Mouse (Mus musculus): ENCODE data around the gene Capza1. TPM values are rescaled to one million over a fixed set of nuclear protein-coding genes. Genes with fewer than 3 reads are reported as not detected.
"Not testable (repeated sequence)": the region's sequence is repeated elsewhere in the genome, so short reads cannot be mapped to it uniquely, and the experiment has no call there.

The Capza1 gene
- polyA plus RNA-seq, 1 experiment from 2014 or later: 154 TPM

DNA sequence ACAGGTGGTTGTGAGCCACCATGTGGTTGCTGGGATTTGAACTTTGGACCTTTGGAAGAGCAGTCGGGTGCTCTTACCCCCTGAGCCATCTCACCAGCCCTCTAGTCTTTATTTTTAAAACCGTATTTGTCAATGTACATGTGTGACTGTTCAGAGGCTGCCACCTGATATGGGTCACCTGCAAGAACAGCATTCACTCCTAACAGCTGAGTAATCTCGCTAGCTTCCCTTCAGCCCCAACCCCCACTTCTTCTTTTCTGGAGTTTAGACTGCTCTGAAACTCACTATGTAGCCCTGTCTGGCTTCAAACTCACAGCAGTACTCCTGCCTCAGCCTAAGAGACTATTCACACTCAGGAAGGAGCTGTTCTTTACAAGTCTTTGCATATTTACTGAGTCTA is 41.9 kb downstream of the Capza1 start:
- Histone ChIP-seq H3K27me3 (ENCODE audit: control insufficient read depth, insufficient read depth, low read length) (no peaks in the 10 kb centered on the region), H3K9me3 (ENCODE audit: control insufficient read depth, low read length) (no peaks in the 10 kb centered on the region), H3K4me2 (ENCODE audit: low read depth, low read length) (no peak overlapping the region), H3K4me3 (ENCODE audit: low read depth, low read length) (no peak overlapping the region), H3K4me1 (ENCODE audit: control insufficient read depth, insufficient read depth, low read length) (peaks cover 5% of the 10 kb centered on the region; the same call in 1 of the 2 replicates), H3K9ac (replicated peaks; ENCODE audit: low read depth, low read length) (no peak overlapping the region), H3K36me3 (ENCODE audit: control insufficient read depth, insufficient read depth, low read length) (peaks cover 7% of the 10 kb centered on the region; the same call in 1 of the 2 replicates), H3K27ac (ENCODE audit: low read depth, low read length) (no peak overlapping the region)
- ATAC-seq (ENCODE audit: low read depth): no peak
- WGBS: 92% methylated on average over 3 of the region's 3 CpGs

DNA sequence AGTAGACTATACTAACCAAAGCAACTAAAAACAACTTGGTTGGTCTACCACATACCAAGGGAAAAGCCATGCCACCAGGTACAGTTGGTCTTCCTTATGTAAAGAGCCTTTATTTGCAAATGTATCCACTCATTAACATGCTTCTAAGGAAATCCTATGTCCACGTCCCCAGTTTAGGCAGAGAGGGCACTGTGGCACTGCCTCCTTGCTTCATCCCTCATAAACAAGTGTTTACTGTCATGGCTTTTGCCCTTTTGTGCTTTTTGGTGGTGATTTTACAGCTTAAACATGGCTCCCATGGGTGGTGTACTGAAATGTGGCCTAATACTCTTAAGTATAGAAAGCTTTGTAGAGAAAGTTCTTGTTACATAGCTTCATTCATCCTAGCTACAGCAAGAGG is 43.9 kb downstream of the Capza1 start:
- ATAC-seq (ENCODE audit: low read depth): no peak
- 39% methylated on average over 1 of the region's 1 CpGs for WGBS

GRCm38 (mm10) chr3:104818749-104819134 is 45.6 kb downstream of the Capza1 start:
- no peak for ATAC-seq (ENCODE audit: low read depth)
- H3K36me3 ChIP-seq (ENCODE audit: control insufficient read depth, insufficient read depth, low read length): 0 out of 2 replicates have a peak, but pooled peaks cover 2% of the 10 kb centered on the region
- no peaks in the 10 kb centered on the region for H3K27me3 ChIP-seq (ENCODE audit: control insufficient read depth, insufficient read depth, low read length)
- H3K27ac ChIP-seq (ENCODE audit: low read depth, low read length): no peak overlapping the region
- peak overlapping the region; percentile 77; the same call in 1 of the 2 replicates for H3K9ac ChIP-seq (replicated peaks; ENCODE audit: low read depth, low read length)
- H3K9me3 ChIP-seq (ENCODE audit: control insufficient read depth, low read length): no peaks in the 10 kb centered on the region
- H3K4me2 ChIP-seq (ENCODE audit: low read depth, low read length): peak overlapping the region; percentile 97
- peaks cover 5% of the 10 kb centered on the region; the same call in 1 of the 2 replicates for H3K4me1 ChIP-seq (ENCODE audit: control insufficient read depth, insufficient read depth, low read length)
- WGBS: 1% methylated on average over 3 of the region's 3 CpGs
- peak overlapping the region; percentile 72; the same call in 1 of the 2 replicates for H3K4me3 ChIP-seq (ENCODE audit: low read depth, low read length)

More for the DNA sequence above, 43.9 kb downstream of the Capza1 start:
- no peaks in the 10 kb centered on the region for H3K27me3 ChIP-seq (ENCODE audit: control insufficient read depth, insufficient read depth, low read length)
- H3K4me2 ChIP-seq (ENCODE audit: low read depth, low read length): no peak overlapping the region
- no peak overlapping the region for H3K9ac ChIP-seq (replicated peaks; ENCODE audit: low read depth, low read length)
- H3K4me3 ChIP-seq (ENCODE audit: low read depth, low read length): no peak overlapping the region
- H3K9me3 ChIP-seq (ENCODE audit: control insufficient read depth, low read length): no peaks in the 10 kb centered on the region
- peaks cover 5% of the 10 kb centered on the region; the same call in 1 of the 2 replicates for H3K4me1 ChIP-seq (ENCODE audit: control insufficient read depth, insufficient read depth, low read length)
- H3K27ac ChIP-seq (ENCODE audit: low read depth, low read length): no peak overlapping the region
- H3K36me3 ChIP-seq (ENCODE audit: control insufficient read depth, insufficient read depth, low read length): 0 out of 2 replicates have a peak, but pooled peaks cover 2% of the 10 kb centered on the region

- Histone ChIP-seq H3K9me3 (ENCODE audit: control insufficient read depth, low read length) (no peaks in the 10 kb centered on the region), H3K4me3 (ENCODE audit: low read depth, low read length) (peak within 1 kb of the TSS; percentile 72), H3K27ac (ENCODE audit: low read depth, low read length) (peak within 1 kb of the TSS; percentile 48; the same call in 1 of the 2 replicates), H3K4me1 (ENCODE audit: control insufficient read depth, insufficient read depth, low read length) (peaks cover 5% of the 10 kb centered on the region; the same call in 1 of the 2 replicates), H3K36me3 (ENCODE audit: control insufficient read depth, insufficient read depth, low read length) (0 out of 2 replicates have a peak, but pooled peaks cover 2% of the 10 kb centered on the region), H3K4me2 (ENCODE audit: low read depth, low read length) (peak within 1 kb of the TSS; percentile 97), H3K27me3 (ENCODE audit: control insufficient read depth, insufficient read depth, low read length) (no peaks in the 10 kb centered on the region), H3K9ac (replicated peaks; ENCODE audit: low read depth, low read length) (peak within 1 kb of the TSS; percentile 77)
- ATAC-seq (ENCODE audit: low read depth): peak; percentile 75
- WGBS: under 1% methylated on average over 39 of the region's 40 CpGs
Observed at GRCm38 (mm10) chr3:104817991-104818748, 46.1 kb downstream of the Capza1 start, which contains the start of gene Mov10. Gene Mov10, minus strand, starts transcription at chr3:104818563.

GRCm38 (mm10) chr3:104817481-104817990 is 46.8 kb downstream of the Capza1 start:
- Histone ChIP-seq H3K4me2 (ENCODE audit: low read depth, low read length) (peak overlapping the region; percentile 97), H3K27me3 (ENCODE audit: control insufficient read depth, insufficient read depth, low read length) (no peaks in the 10 kb centered on the region), H3K36me3 (ENCODE audit: control insufficient read depth, insufficient read depth, low read length) (0 out of 2 replicates have a peak, but pooled peaks cover 2% of the 10 kb centered on the region), H3K4me3 (ENCODE audit: low read depth, low read length) (peak overlapping the region; percentile 72), H3K4me1 (ENCODE audit: control insufficient read depth, insufficient read depth, low read length) (peaks cover 5% of the 10 kb centered on the region; the same call in 1 of the 2 replicates), H3K9me3 (ENCODE audit: control insufficient read depth, low read length) (no peaks in the 10 kb centered on the region), H3K27ac (ENCODE audit: low read depth, low read length) (peak overlapping the region; percentile 48; the same call in 1 of the 2 replicates), H3K9ac (replicated peaks; ENCODE audit: low read depth, low read length) (peak overlapping the region; percentile 77)
- peak; percentile 87 for ATAC-seq (ENCODE audit: low read depth)
- WGBS: 0% methylated on average over 37 of the region's 46 CpGs

- no peak overlapping the region for H3K27ac ChIP-seq (ENCODE audit: low read depth, low read length)
- WGBS: 96% methylated on average over 7 of the region's 7 CpGs
- H3K9me3 ChIP-seq (ENCODE audit: control insufficient read depth, low read length): no peaks in the 10 kb centered on the region
- no peaks in the 10 kb centered on the region for H3K27me3 ChIP-seq (ENCODE audit: control insufficient read depth, insufficient read depth, low read length)
- no peak overlapping the region for H3K9ac ChIP-seq (replicated peaks; ENCODE audit: low read depth, low read length)
- H3K4me3 ChIP-seq (ENCODE audit: low read depth, low read length): no peak overlapping the region
- no peak for ATAC-seq (ENCODE audit: low read depth)
- H3K4me1 ChIP-seq (ENCODE audit: control insufficient read depth, insufficient read depth, low read length): peaks cover 5% of the 10 kb centered on the region; the same call in 1 of the 2 replicates
- H3K4me2 ChIP-seq (ENCODE audit: low read depth, low read length): no peak overlapping the region
- H3K36me3 ChIP-seq (ENCODE audit: control insufficient read depth, insufficient read depth, low read length): no peaks in the 10 kb centered on the region
Observed at GRCm38 (mm10) chr3:104816130-104816529, 48.2 kb downstream of the Capza1 start.

DNA sequence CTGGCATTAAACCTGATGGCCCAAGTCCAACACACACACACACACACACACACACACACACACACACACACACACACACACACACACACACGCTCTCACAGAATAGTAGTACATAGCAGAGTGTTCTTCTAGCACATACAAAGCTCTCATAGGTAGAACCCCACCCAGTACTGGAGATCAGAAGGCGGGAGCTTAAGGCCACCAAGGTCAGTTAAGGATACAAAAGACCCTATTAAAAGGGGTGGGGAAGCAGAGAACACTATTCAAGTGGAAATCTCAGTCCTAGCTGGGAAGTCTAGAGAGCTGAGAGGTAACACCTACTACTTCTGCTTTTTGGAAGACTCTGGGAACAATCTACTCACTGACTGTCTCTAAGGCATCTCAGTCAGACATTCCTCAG is 49.0 kb downstream of the Capza1 start:
- Histone ChIP-seq H3K27me3 (ENCODE audit: control insufficient read depth, insufficient read depth, low read length) (no peaks in the 10 kb centered on the region), H3K36me3 (ENCODE audit: control insufficient read depth, insufficient read depth, low read length) (no peaks in the 10 kb centered on the region), H3K4me1 (ENCODE audit: control insufficient read depth, insufficient read depth, low read length) (peaks cover 5% of the 10 kb centered on the region; the same call in 1 of the 2 replicates), H3K4me2 (ENCODE audit: low read depth, low read length) (no peak overlapping the region), H3K9ac (replicated peaks; ENCODE audit: low read depth, low read length) (no peak overlapping the region), H3K4me3 (ENCODE audit: low read depth, low read length) (no peak overlapping the region), H3K27ac (ENCODE audit: low read depth, low read length) (no peak overlapping the region), H3K9me3 (ENCODE audit: control insufficient read depth, low read length) (no peaks in the 10 kb centered on the region)
- no peak for ATAC-seq (ENCODE audit: low read depth)
- WGBS: 74% methylated on average over 2 of the region's 2 CpGs

- Histone ChIP-seq H3K4me1 (ENCODE audit: control insufficient read depth, insufficient read depth, low read length) (peaks cover 5% of the 10 kb centered on the region; the same call in 1 of the 2 replicates), H3K4me3 (ENCODE audit: low read depth, low read length) (no peak overlapping the region), H3K27me3 (ENCODE audit: control insufficient read depth, insufficient read depth, low read length) (no peaks in the 10 kb centered on the region), H3K36me3 (ENCODE audit: control insufficient read depth, insufficient read depth, low read length) (no peaks in the 10 kb centered on the region), H3K9ac (replicated peaks; ENCODE audit: low read depth, low read length) (no peak overlapping the region), H3K9me3 (ENCODE audit: control insufficient read depth, low read length) (no peaks in the 10 kb centered on the region), H3K27ac (ENCODE audit: low read depth, low read length) (no peak overlapping the region), H3K4me2 (ENCODE audit: low read depth, low read length) (no peak overlapping the region)
- ATAC-seq (ENCODE audit: low read depth): no peak
- 97% methylated on average over 1 of the region's 1 CpGs for WGBS
Observed at GRCm38 (mm10) chr3:104814746-104815145, 49.6 kb downstream of the Capza1 start.

DNA sequence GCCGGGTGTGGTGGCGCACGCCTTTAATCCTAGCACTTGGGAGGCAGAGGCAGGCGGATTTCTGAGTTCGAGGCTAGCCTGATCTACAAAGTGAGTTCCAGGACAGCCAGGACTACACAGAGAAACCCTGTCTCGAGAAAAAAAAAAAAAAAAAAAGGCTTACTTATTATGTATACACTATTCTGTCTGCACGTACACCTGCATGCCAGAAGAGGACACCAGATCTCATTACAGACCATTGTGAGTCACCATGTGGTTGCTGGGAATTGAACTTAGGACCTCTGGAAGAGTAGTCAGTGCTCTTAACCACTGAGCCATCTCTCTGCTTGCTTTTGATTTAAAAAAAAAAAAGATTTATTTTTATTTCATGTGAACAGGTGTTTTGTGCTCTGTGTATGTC is 51.1 kb downstream of the Capza1 start:
- 94% methylated on average over 7 of the region's 7 CpGs for WGBS
- not testable (repeated sequence) for H3K27me3 ChIP-seq (ENCODE audit: control insufficient read depth, insufficient read depth, low read length); H3K4me3 ChIP-seq (ENCODE audit: low read depth, low read length); H3K36me3 ChIP-seq (ENCODE audit: control insufficient read depth, insufficient read depth, low read length); H3K9me3 ChIP-seq (ENCODE audit: control insufficient read depth, low read length); H3K27ac ChIP-seq (ENCODE audit: low read depth, low read length); ATAC-seq (ENCODE audit: low read depth); H3K4me1 ChIP-seq (ENCODE audit: control insufficient read depth, insufficient read depth, low read length); H3K4me2 ChIP-seq (ENCODE audit: low read depth, low read length); H3K9ac ChIP-seq (replicated peaks; ENCODE audit: low read depth, low read length)
